Mouse (Mus musculus): ENCODE data around the gene Uggt1. TPM values are rescaled to one million over a fixed set of nuclear protein-coding genes. Genes with fewer than 3 reads are reported as not detected.

Uggt1 gene
- polyA plus RNA-seq, 1 experiment: 77.5 TPM

- no peaks in the 10 kb centered on the region for H3K36me3 ChIP-seq (ENCODE audit: control insufficient read depth, insufficient read depth, low read length, poor library complexity, severe bottlenecking)
- no peaks in the 10 kb centered on the region for H3K9me3 ChIP-seq (replicated peaks; ENCODE audit: control insufficient read depth, insufficient read depth, low read length, poor library complexity, severe bottlenecking)
- H3K27ac ChIP-seq (ENCODE audit: insufficient read depth, low read length): no peak overlapping the region
- no peaks in the 10 kb centered on the region for H3K27me3 ChIP-seq (ENCODE audit: control insufficient read depth, insufficient read depth, low read length, poor library complexity, severe bottlenecking)
- no peak overlapping the region for H3K9ac ChIP-seq (ENCODE audit: low read depth, poor library complexity, severe bottlenecking)
- H3K4me1 ChIP-seq (ENCODE audit: control insufficient read depth, insufficient read depth, low read length): no peaks in the 10 kb centered on the region
- no peak overlapping the region for H3K4me3 ChIP-seq (ENCODE audit: low read depth, low read length)
- TF ChIP-seq CTCF (IDR thresholded peaks at IDR 0.05; ENCODE audit: low read depth, low read length) (no peak), POLR2A (IDR thresholded peaks at IDR 0.05; ENCODE audit: insufficient read depth, low read length) (no peak), EP300 (IDR thresholded peaks at IDR 0.05; ENCODE audit: insufficient read depth, low read depth, low read length) (no peak)
Observed at GRCm38 (mm10) chr1:36129126-36129525, 115.4 kb downstream of the Uggt1 start.

GRCm38 (mm10) chr1:36125076-36125475 lies 119.4 kb downstream of the Uggt1 start:
- no peak for TF ChIP-seq CTCF (IDR thresholded peaks at IDR 0.05; ENCODE audit: low read depth, low read length)
- TF ChIP-seq EP300 (IDR thresholded peaks at IDR 0.05; ENCODE audit: insufficient read depth, low read depth, low read length): no peak
- TF ChIP-seq POLR2A (IDR thresholded peaks at IDR 0.05; ENCODE audit: insufficient read depth, low read length): no peak
- no peak overlapping the region for H3K9ac ChIP-seq (ENCODE audit: low read depth, poor library complexity, severe bottlenecking)

GRCm38 (mm10) chr1:36121172-36121571 lies 123.3 kb downstream of the Uggt1 start:
- TF ChIP-seq CTCF (IDR thresholded peaks at IDR 0.05; ENCODE audit: low read depth, low read length) (no peak), EP300 (IDR thresholded peaks at IDR 0.05; ENCODE audit: insufficient read depth, low read depth, low read length) (no peak), POLR2A (IDR thresholded peaks at IDR 0.05; ENCODE audit: insufficient read depth, low read length) (no peak)
- H3K9ac ChIP-seq (ENCODE audit: low read depth, poor library complexity, severe bottlenecking): no peak overlapping the region
- H3K9me3 ChIP-seq (replicated peaks; ENCODE audit: control insufficient read depth, insufficient read depth, low read length, poor library complexity, severe bottlenecking): no peaks in the 10 kb centered on the region
- no peaks in the 10 kb centered on the region for H3K27me3 ChIP-seq (ENCODE audit: control insufficient read depth, insufficient read depth, low read length, poor library complexity, severe bottlenecking)
- no peak overlapping the region for H3K4me3 ChIP-seq (ENCODE audit: low read depth, low read length)
- no peak overlapping the region for H3K27ac ChIP-seq (ENCODE audit: insufficient read depth, low read length)
- H3K36me3 ChIP-seq (ENCODE audit: control insufficient read depth, insufficient read depth, low read length, poor library complexity, severe bottlenecking): no peaks in the 10 kb centered on the region
- no peaks in the 10 kb centered on the region for H3K4me1 ChIP-seq (ENCODE audit: control insufficient read depth, insufficient read depth, low read length)

More at GRCm38 (mm10) chr1:36125076-36125475, 119.4 kb downstream of the Uggt1 start:
- Histone ChIP-seq H3K4me1 (ENCODE audit: control insufficient read depth, insufficient read depth, low read length) (no peaks in the 10 kb centered on the region), H3K9me3 (replicated peaks; ENCODE audit: control insufficient read depth, insufficient read depth, low read length, poor library complexity, severe bottlenecking) (no peaks in the 10 kb centered on the region), H3K4me3 (ENCODE audit: low read depth, low read length) (no peak overlapping the region), H3K27ac (ENCODE audit: insufficient read depth, low read length) (no peak overlapping the region), H3K36me3 (ENCODE audit: control insufficient read depth, insufficient read depth, low read length, poor library complexity, severe bottlenecking) (no peaks in the 10 kb centered on the region), H3K27me3 (ENCODE audit: control insufficient read depth, insufficient read depth, low read length, poor library complexity, severe bottlenecking) (no peaks in the 10 kb centered on the region)

- H3K4me1 ChIP-seq (ENCODE audit: control insufficient read depth, insufficient read depth, low read length): no peaks in the 10 kb centered on the region
- no peak overlapping the region for H3K4me3 ChIP-seq (ENCODE audit: low read depth, low read length)
- no peaks in the 10 kb centered on the region for H3K9me3 ChIP-seq (replicated peaks; ENCODE audit: control insufficient read depth, insufficient read depth, low read length, poor library complexity, severe bottlenecking)
- H3K27ac ChIP-seq (ENCODE audit: insufficient read depth, low read length): no peak overlapping the region
- H3K27me3 ChIP-seq (ENCODE audit: control insufficient read depth, insufficient read depth, low read length, poor library complexity, severe bottlenecking): no peaks in the 10 kb centered on the region
- TF ChIP-seq CTCF (IDR thresholded peaks at IDR 0.05; ENCODE audit: low read depth, low read length) (no peak), POLR2A (IDR thresholded peaks at IDR 0.05; ENCODE audit: insufficient read depth, low read length) (no peak), EP300 (IDR thresholded peaks at IDR 0.05; ENCODE audit: insufficient read depth, low read depth, low read length) (no peak)
- H3K9ac ChIP-seq (ENCODE audit: low read depth, poor library complexity, severe bottlenecking): no peak overlapping the region
- no peaks in the 10 kb centered on the region for H3K36me3 ChIP-seq (ENCODE audit: control insufficient read depth, insufficient read depth, low read length, poor library complexity, severe bottlenecking)
Observed at GRCm38 (mm10) chr1:36119426-36119825, 125.1 kb downstream of the Uggt1 start.

- no peaks in the 10 kb centered on the region for H3K27me3 ChIP-seq (ENCODE audit: control insufficient read depth, insufficient read depth, low read length, poor library complexity, severe bottlenecking)
- TF ChIP-seq EP300 (IDR thresholded peaks at IDR 0.05; ENCODE audit: insufficient read depth, low read depth, low read length) (no peak), POLR2A (IDR thresholded peaks at IDR 0.05; ENCODE audit: insufficient read depth, low read length) (no peak), CTCF (IDR thresholded peaks at IDR 0.05; ENCODE audit: low read depth, low read length) (no peak)
- H3K4me3 ChIP-seq (ENCODE audit: low read depth, low read length): no peak overlapping the region
- H3K9ac ChIP-seq (ENCODE audit: low read depth, poor library complexity, severe bottlenecking): no peak overlapping the region
- H3K4me1 ChIP-seq (ENCODE audit: control insufficient read depth, insufficient read depth, low read length): no peaks in the 10 kb centered on the region
- H3K36me3 ChIP-seq (ENCODE audit: control insufficient read depth, insufficient read depth, low read length, poor library complexity, severe bottlenecking): no peaks in the 10 kb centered on the region
- no peaks in the 10 kb centered on the region for H3K9me3 ChIP-seq (replicated peaks; ENCODE audit: control insufficient read depth, insufficient read depth, low read length, poor library complexity, severe bottlenecking)
- H3K27ac ChIP-seq (ENCODE audit: insufficient read depth, low read length): no peak overlapping the region
Observed at GRCm38 (mm10) chr1:36118958-36119357, 125.6 kb downstream of the Uggt1 start.

- Histone ChIP-seq H3K4me3 (ENCODE audit: low read depth, low read length) (no peak overlapping the region), H3K27me3 (ENCODE audit: control insufficient read depth, insufficient read depth, low read length, poor library complexity, severe bottlenecking) (no peaks in the 10 kb centered on the region), H3K9me3 (replicated peaks; ENCODE audit: control insufficient read depth, insufficient read depth, low read length, poor library complexity, severe bottlenecking) (no peaks in the 10 kb centered on the region), H3K9ac (ENCODE audit: low read depth, poor library complexity, severe bottlenecking) (no peak overlapping the region), H3K36me3 (ENCODE audit: control insufficient read depth, insufficient read depth, low read length, poor library complexity, severe bottlenecking) (no peaks in the 10 kb centered on the region), H3K27ac (ENCODE audit: insufficient read depth, low read length) (no peak overlapping the region), H3K4me1 (ENCODE audit: control insufficient read depth, insufficient read depth, low read length) (no peaks in the 10 kb centered on the region)
- TF ChIP-seq CTCF (IDR thresholded peaks at IDR 0.05; ENCODE audit: low read depth, low read length): no peak
- no peak for TF ChIP-seq POLR2A (IDR thresholded peaks at IDR 0.05; ENCODE audit: insufficient read depth, low read length)
- TF ChIP-seq EP300 (IDR thresholded peaks at IDR 0.05; ENCODE audit: insufficient read depth, low read depth, low read length): no peak
Observed at GRCm38 (mm10) chr1:36118061-36118685, 126.3 kb downstream of the Uggt1 start.
